Mouse (Mus musculus): ENCODE data around the gene Taf15. TPM values are rescaled to one million over a fixed set of nuclear protein-coding genes. Genes with fewer than 3 reads are reported as not detected.
"Not testable (repeated sequence)": the region's sequence is repeated elsewhere in the genome, so short reads cannot be mapped to it uniquely, and the experiment has no call there.

The Taf15 gene
- polyA plus RNA-seq, 1 experiment from 2014 or later = 26.8 TPM

DNA sequence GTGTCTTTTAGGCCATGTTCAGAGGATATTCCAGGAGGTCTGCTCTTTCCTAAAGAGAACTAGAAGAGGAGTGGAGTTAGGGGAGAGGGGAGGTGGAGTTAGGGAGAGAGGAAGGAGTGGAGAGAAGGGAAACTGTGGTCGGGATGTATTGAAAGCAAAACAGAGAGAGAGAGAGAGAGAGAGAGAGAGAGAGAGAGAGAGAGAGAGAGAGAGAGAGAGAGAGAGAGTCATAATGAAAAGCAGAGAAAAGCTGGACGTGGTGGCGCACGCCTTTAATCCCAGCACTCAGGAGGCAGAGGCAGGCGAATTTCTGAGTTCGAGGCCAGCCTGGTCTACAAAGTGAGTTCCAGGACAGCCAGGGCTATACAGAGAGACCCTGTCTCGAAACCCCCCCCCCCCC, 78.2 kb downstream of the Taf15 start:
- H3K9me3 ChIP-seq (ENCODE audit: control insufficient read depth, low read depth, low read length); H3K36me3 ChIP-seq (ENCODE audit: control insufficient read depth, insufficient read depth, low read length); ATAC-seq (ENCODE audit: insufficient number of reproducible peaks, insufficient read depth, low FRiP score, low read depth); H3K27me3 ChIP-seq (ENCODE audit: control insufficient read depth, insufficient read depth, low read length); H3K4me2 ChIP-seq (replicated peaks; ENCODE audit: low read depth, low read length); H3K9ac ChIP-seq (replicated peaks; ENCODE audit: low read depth, low read length); H3K4me1 ChIP-seq (ENCODE audit: control insufficient read depth, insufficient read depth, low read length); H3K4me3 ChIP-seq (ENCODE audit: low read depth, low read length); H3K27ac ChIP-seq (ENCODE audit: low read length): not testable (repeated sequence)
- WGBS = 85% methylated on average over 7 of the region's 7 CpGs

DNA sequence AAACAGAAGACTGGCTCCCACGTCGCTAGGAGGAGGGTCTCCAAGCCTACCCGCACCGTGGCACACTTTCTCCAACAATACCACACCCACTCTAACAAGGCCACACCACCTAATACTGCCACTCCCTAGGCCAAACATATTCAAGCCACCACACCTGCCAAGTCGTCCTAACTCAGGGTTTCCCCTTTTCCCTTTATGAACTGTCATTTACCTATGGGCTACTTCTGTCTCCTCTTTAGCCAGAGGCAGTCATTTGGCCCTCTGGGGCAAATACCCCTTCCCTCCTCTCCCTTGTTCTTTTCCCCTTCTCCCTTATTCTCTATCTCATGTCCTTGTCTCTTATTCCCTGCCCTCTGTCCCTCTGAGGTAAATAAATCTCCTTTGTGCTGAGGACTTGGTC, 78.8 kb downstream of the Taf15 start:
- no peak overlapping the region for H3K4me3 ChIP-seq (ENCODE audit: low read depth, low read length)
- WGBS = 78% methylated on average over 5 of the region's 5 CpGs
- no peak overlapping the region for H3K9ac ChIP-seq (replicated peaks; ENCODE audit: low read depth, low read length)
- no peaks in the 10 kb centered on the region for H3K4me1 ChIP-seq (ENCODE audit: control insufficient read depth, insufficient read depth, low read length)
- H3K27me3 ChIP-seq (ENCODE audit: control insufficient read depth, insufficient read depth, low read length) = no peaks in the 10 kb centered on the region
- H3K36me3 ChIP-seq (ENCODE audit: control insufficient read depth, insufficient read depth, low read length) = no peaks in the 10 kb centered on the region
- H3K4me2 ChIP-seq (replicated peaks; ENCODE audit: low read depth, low read length) = no peak overlapping the region
- no peak for ATAC-seq (ENCODE audit: insufficient number of reproducible peaks, insufficient read depth, low FRiP score, low read depth)
- no peak overlapping the region for H3K27ac ChIP-seq (ENCODE audit: low read length)
- H3K9me3 ChIP-seq (ENCODE audit: control insufficient read depth, low read depth, low read length) = no peaks in the 10 kb centered on the region

Other genes with a start within 250 kb of the Taf15 start
- gene Slfn14, start 186.4 kb upstream of the Taf15 start, polyA plus RNA-seq (2014; fragmentation: Nextera tagmentation; extraction: Ambion mirVana) = 0.14 TPM in 1 of 2 replicates, not detected in the other
- gene Ap2b1, start 174.1 kb upstream of the Taf15 start, polyA plus RNA-seq (2014; fragmentation: Nextera tagmentation; extraction: Ambion mirVana) = 68.6 and 72.3 TPM in 2 replicates
- 15.9 and 16.7 TPM in 2 replicates for gene Pex12, start 170.5 kb upstream of the Taf15 start, polyA plus RNA-seq (2014; fragmentation: Nextera tagmentation; extraction: Ambion mirVana)
- gene Rasl10b, start 63.9 kb upstream of the Taf15 start, polyA plus RNA-seq (2014; fragmentation: Nextera tagmentation; extraction: Ambion mirVana) = 0.62 and 1.1 TPM in 2 replicates
- gene Gas2l2, start 43.6 kb upstream of the Taf15 start, polyA plus RNA-seq (2014; fragmentation: Nextera tagmentation; extraction: Ambion mirVana) = 0.10 TPM in 1 of 2 replicates, not detected in the other
- gene 1700020L24Rik, start 35.4 kb upstream of the Taf15 start, polyA plus RNA-seq (2014; fragmentation: Nextera tagmentation; extraction: Ambion mirVana) = 1.5 TPM in 1 of 2 replicates, not detected in the other
- gene Mmp28, start 10.0 kb upstream of the Taf15 start, polyA plus RNA-seq (2014; fragmentation: Nextera tagmentation; extraction: Ambion mirVana) = 1.4 and 1.9 TPM in 2 replicates
- not detected in 2 replicates for gene Heatr9, start 49.1 kb downstream of the Taf15 start, polyA plus RNA-seq (2014; fragmentation: Nextera tagmentation; extraction: Ambion mirVana)
- gene Ccl5, start 57.4 kb downstream of the Taf15 start, polyA plus RNA-seq (2014; fragmentation: Nextera tagmentation; extraction: Ambion mirVana) = 0.69 and 1.0 TPM in 2 replicates
- gene Ccl9, start 105.5 kb downstream of the Taf15 start, polyA plus RNA-seq (2014; fragmentation: Nextera tagmentation; extraction: Ambion mirVana) = 1.9 and 4.4 TPM in 2 replicates
- 2.2 and 3.4 TPM in 2 replicates for gene Ccl6, start 120.0 kb downstream of the Taf15 start, polyA plus RNA-seq (2014; fragmentation: Nextera tagmentation; extraction: Ambion mirVana)
- not detected in 2 replicates for gene Rpl9-ps1, start 172.5 kb downstream of the Taf15 start, polyA plus RNA-seq (2014; fragmentation: Nextera tagmentation; extraction: Ambion mirVana)
- gene Ccl3, start 176.3 kb downstream of the Taf15 start, polyA plus RNA-seq (2014; fragmentation: Nextera tagmentation; extraction: Ambion mirVana) = 0.46 TPM in 1 of 2 replicates, not detected in the other
- 0.68 TPM in 1 of 2 replicates, not detected in the other for gene Ccl4, start 189.5 kb downstream of the Taf15 start, polyA plus RNA-seq (2014; fragmentation: Nextera tagmentation; extraction: Ambion mirVana)
- gene Wfdc17, start 230.9 kb downstream of the Taf15 start, polyA plus RNA-seq (2014; fragmentation: Nextera tagmentation; extraction: Ambion mirVana) = 1.2 and 2.0 TPM in 2 replicates
- gene Wfdc18, start 235.9 kb downstream of the Taf15 start, polyA plus RNA-seq (2014; fragmentation: Nextera tagmentation; extraction: Ambion mirVana) = 0.54 TPM in 1 of 2 replicates, not detected in the other

All from stomach, embryonic 14.5 days (tissue).